In the genomic region with DNA sequence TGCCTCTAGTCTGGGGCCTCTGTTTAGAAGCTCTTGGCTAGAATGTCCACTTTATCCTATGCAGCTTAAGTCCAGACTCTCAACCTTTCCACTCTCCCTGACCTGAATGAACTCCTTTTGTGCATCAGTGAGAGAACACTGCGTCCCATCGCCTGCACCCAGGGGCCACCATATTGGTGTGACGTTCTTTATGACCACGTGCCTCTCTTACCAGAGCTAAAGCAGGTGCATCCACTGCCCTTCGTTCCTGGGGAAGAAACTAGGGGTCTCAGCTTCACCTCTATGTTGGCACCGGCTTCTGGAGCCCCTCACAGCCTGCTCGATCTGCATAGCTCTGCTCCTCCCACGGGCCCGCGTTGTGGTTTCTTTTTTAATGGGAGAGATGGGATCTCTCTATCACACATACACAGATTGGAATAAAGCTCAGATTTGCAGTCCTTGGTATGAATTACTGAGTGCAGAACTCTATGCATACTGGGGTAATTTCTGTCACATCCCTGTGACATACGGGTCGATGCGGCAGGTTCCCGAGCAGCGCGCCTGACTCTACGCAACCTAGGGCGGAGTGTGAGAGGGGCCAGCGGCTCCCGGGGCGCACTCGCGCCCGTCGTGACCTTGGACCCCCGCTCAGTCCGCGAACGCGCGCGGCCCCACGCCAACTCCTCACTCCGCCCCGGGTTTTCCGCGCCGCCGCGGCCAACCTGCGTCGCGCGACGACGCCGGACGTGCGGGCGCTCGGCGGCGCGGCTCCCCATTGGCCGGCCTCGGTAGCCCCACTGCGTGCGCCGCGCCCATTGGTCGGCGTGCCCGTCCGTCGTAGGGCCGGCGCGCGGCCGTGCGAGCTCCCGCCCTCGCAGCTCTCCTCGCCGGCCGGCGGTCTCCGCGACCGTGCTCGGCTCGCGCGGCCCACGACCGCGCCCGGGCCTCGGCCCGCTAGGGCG, we compare ENCODE assay signal across 7 mouse cellular contexts. TPM values are rescaled to one million over a fixed set of nuclear protein-coding genes. Genes with fewer than 3 reads are reported as not detected.
A peak's percentile ranks its signal among the peaks of the same experiment; 100 is the strongest.
DNase-seq lines count a peak whose midpoint lies in the region; ATAC-seq lines count a peak whose summit lies in the region.

A gene (plus strand): TSS at position 831 of the 941 bp plus-strand sequence.

- H3K27me3 ChIP-seq in intestine, embryonic 16.5 days (replicated peaks; ENCODE audit: control insufficient read depth, insufficient read depth, low read length): no peaks in the 10 kb centered on the region
- no peaks in the 10 kb centered on the region for H3K27me3 ChIP-seq in midbrain, embryonic 11.5 days (ENCODE audit: control insufficient read depth, insufficient read depth, low read length)

- ATAC-seq in intestine, embryonic 16.5 days: peak; percentile 99
- peak; percentile 99 for ATAC-seq in midbrain, embryonic 11.5 days (ENCODE audit: low FRiP score)

- peak within 1 kb of the TSS; percentile 97 for H3K9ac ChIP-seq in intestine, embryonic 16.5 days (ENCODE audit: low read depth, low read length)
- H3K9ac ChIP-seq in midbrain, embryonic 11.5 days (ENCODE audit: low read length): peak within 1 kb of the TSS; percentile 97

- H3K27ac ChIP-seq in intestine, embryonic 16.5 days (ENCODE audit: low read length): peak within 1 kb of the TSS; percentile 90
- peak within 1 kb of the TSS; percentile 83 for H3K27ac ChIP-seq in midbrain, embryonic 11.5 days (ENCODE audit: low read depth, low read length)

- H3K4me1 ChIP-seq in intestine, embryonic 16.5 days (ENCODE audit: control insufficient read depth, insufficient read depth, low read length): peaks cover 13% of the 10 kb centered on the region
- peaks cover 14% of the 10 kb centered on the region for H3K4me1 ChIP-seq in midbrain, embryonic 11.5 days (ENCODE audit: control insufficient read depth, insufficient read depth, low read length)

- peaks cover 6% of the 10 kb centered on the region; the same call in 1 of the 2 replicates for H3K36me3 ChIP-seq in intestine, embryonic 16.5 days (ENCODE audit: control insufficient read depth, insufficient read depth, low read length)
- peaks cover 15% of the 10 kb centered on the region for H3K36me3 ChIP-seq in midbrain, embryonic 11.5 days (ENCODE audit: control insufficient read depth, insufficient read depth, low read length)

- H3K9me3 ChIP-seq in intestine, embryonic 16.5 days (ENCODE audit: control insufficient read depth, low read length): no peaks in the 10 kb centered on the region
- no peaks in the 10 kb centered on the region for H3K9me3 ChIP-seq in midbrain, embryonic 11.5 days (ENCODE audit: control insufficient read depth, low read length)

- intact Hi-C loops in gastrocnemius, postnatal 36 days (cut with DNase I): no loop called here
- intact Hi-C loops in left cerebral cortex, postnatal 36 days (cut with DNase I): loop anchor here (5.0 kb wide), 1 partner anchor 93 kb away; a partner anchor contains a TSS

- peak within 1 kb of the TSS; percentile 97 for H3K4me2 ChIP-seq in intestine, embryonic 16.5 days (ENCODE audit: low read depth, low read length)
- peak within 1 kb of the TSS; percentile 89 for H3K4me2 ChIP-seq in midbrain, embryonic 11.5 days

- peak within 1 kb of the TSS; percentile 98 for H3K4me3 ChIP-seq in intestine, embryonic 16.5 days (ENCODE audit: low read length)
- H3K4me3 ChIP-seq in midbrain, embryonic 11.5 days (ENCODE audit: low read depth, low read length): peak within 1 kb of the TSS; percentile 97

- DNase-seq in adrenal gland, adult 18-20 months (ENCODE audit: low spot score in 2 of 2): peak; percentile 88 to 95
- peak; percentile 98 for DNase-seq in embryo, embryonic 11 days
- peak; percentile 81 to 88 for DNase-seq in gastrocnemius, postnatal 36 days
- peak; percentile 88 to 93 for DNase-seq in left cerebral cortex, postnatal 36 days (ENCODE audit: low spot score in 2 of 2)
- peak; percentile 99 for DNase-seq in midbrain, embryonic 11.5 days (ENCODE audit: low spot score, missing footprints)
- DNase-seq in skeletal muscle tissue, adult 2 months (ENCODE audit: low read depth, low spot score): peak; percentile 90

- WGBS in intestine, embryonic 16.5 days: under 1% methylated on average over 91 of the region's 91 CpGs
- under 1% methylated on average over 85 of the region's 91 CpGs for WGBS in midbrain, embryonic 11.5 days

RNA-seq across cellular contexts. Expression of the gene that starts here (rescaled TPM):
- 10 to 100 TPM; 41.6 to 45.5 TPM for total RNA-seq in adrenal gland, adult 18-20 months (2021)
- 10 to 100 TPM; 24.6 to 24.9 TPM for total RNA-seq in gastrocnemius, postnatal 36 days (2021)
- polyA plus RNA-seq in intestine, embryonic 16.5 days (2015; fragmentation: Nextera tagmentation; extraction: Ambion mirVana): 4.4 and 4.6 TPM in 2 replicates
- total RNA-seq in left cerebral cortex, postnatal 36 days (2021): 10 to 100 TPM; 85.1 to 89.9 TPM
- 12.8 and 13.7 TPM in 2 replicates for polyA plus RNA-seq in midbrain, embryonic 11.5 days (2014; fragmentation: Nextera tagmentation; extraction: Ambion mirVana)

Comparison
In these comparisons a context has a peak if more than half of its experiments do, and no peak if none do; other contexts are left out.
1. Peak in every context shown above with its lines: DNase-seq, ATAC-seq, H3K4me3 ChIP-seq and H3K27ac ChIP-seq.